Mouse (Mus musculus) MEL (cell line): ENCODE data around the gene Eif2s2.

ENCODE experiments used
- CHD2 ChIP-seq: IDR thresholded peaks from 2 replicates; pipeline ENCODE4 v1.6.1; 2011; ENCODE audit warnings: low read length, improper control_type of control experiment
- CTCF ChIP-seq, 3 experiments: IDR thresholded peaks in 2 of 3; conservative IDR thresholded peaks in 1 of 3; 2 replicates each; pipeline ENCODE4 v1.5.1; 2011 to 2012; ENCODE audit warnings: low read length in 3 of 3, low read depth in 2 of 3, mild to moderate bottlenecking in 2 of 3, improper control_type of control experiment in 1 of 3, inconsistent platforms in 1 of 3, mixed read lengths in 1 of 3, moderate library complexity in 1 of 3; ENCODE audit not compliant: control insufficient read depth in 1 of 3, insufficient read depth in 1 of 3, poor library complexity in 1 of 3, severe bottlenecking in 1 of 3
- GABPA ChIP-seq: IDR thresholded peaks from 2 replicates; pipeline ENCODE4 v1.6.1; 2012; ENCODE audit warnings: low read depth, mild to moderate bottlenecking, inconsistent platforms, low read length, improper control_type of control experiment, moderate library complexity
- POLR2A ChIP-seq, 2 experiments: IDR thresholded peaks; 2 replicates each; pipeline ENCODE4 v1.6.1; 2011 to 2012; ENCODE audit warnings: low read length in 2 of 2, mild to moderate bottlenecking in 2 of 2, control low read depth in 1 of 2, improper control_type of control experiment in 1 of 2, low read depth in 1 of 2, moderate library complexity in 1 of 2; ENCODE audit not compliant: control insufficient read depth in 1 of 2, insufficient read depth in 1 of 2, poor library complexity in 1 of 2
- POLR2AphosphoS2 ChIP-seq: IDR thresholded peaks from 2 replicates; pipeline ENCODE4 v1.6.1; 2011; ENCODE audit warnings: low read length, improper control_type of control experiment
- POLR2AphosphoS5 ChIP-seq: IDR thresholded peaks from 2 replicates; pipeline ENCODE4 v1.6.1; 2012; ENCODE audit warnings: low read depth, borderline replicate concordance, mild to moderate bottlenecking, inconsistent platforms, low read length, moderate library complexity, mixed read lengths
- RCOR1 ChIP-seq: IDR thresholded peaks from 2 replicates; pipeline ENCODE4 v1.6.1; 2012; ENCODE audit warnings: low read depth, mild to moderate bottlenecking, inconsistent platforms, low read length, improper control_type of control experiment
- ZC3H11A ChIP-seq: IDR thresholded peaks from 2 replicates; pipeline ENCODE4 v1.6.1; 2012; ENCODE audit warnings: low read depth, mild to moderate bottlenecking, inconsistent platforms, low read length, improper control_type of control experiment

DNA sequence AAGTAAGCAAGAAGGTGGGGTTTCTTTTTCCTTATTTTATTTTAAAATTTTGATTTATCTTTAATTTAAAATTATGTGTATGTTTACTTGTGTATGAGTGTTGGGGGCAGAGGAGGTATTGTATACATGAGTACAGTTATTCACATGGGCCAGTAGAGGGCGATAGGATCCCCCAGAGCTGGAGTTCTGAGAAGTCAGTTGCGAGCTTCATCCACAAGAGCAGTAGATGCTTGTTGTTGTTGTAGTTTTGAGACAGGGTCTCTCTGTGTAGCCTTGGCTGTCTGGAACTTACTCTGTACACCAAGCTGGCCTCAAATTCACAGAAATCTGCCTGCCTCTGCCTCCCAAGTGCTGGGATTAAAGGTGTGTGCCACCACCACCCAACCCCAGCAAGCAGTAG is 23.8 kb upstream of the Eif2s2 start:
- TF ChIP-seq POLR2AphosphoS2: no peak
- TF ChIP-seq POLR2AphosphoS5: no peak
- TF ChIP-seq ZC3H11A: peak; percentile 27; the same call in 1 of the 2 replicates
- TF ChIP-seq POLR2A (IDR thresholded peaks at IDR 0.05; ENCODE audit: control insufficient read depth in 1 of 2, insufficient read depth in 1 of 2, low read depth in 1 of 2, low read length in 2 of 2, poor library complexity in 1 of 2): no peak
- peak; percentile 69 to 79 (median 70) for TF ChIP-seq CTCF (IDR thresholded peaks at IDR 0.05 in 2 of 3, conservative IDR thresholded peaks at IDR 0.05 in 1 of 3; ENCODE audit: control insufficient read depth in 1 of 3, insufficient read depth in 1 of 3, low read depth in 2 of 3, low read length in 3 of 3, poor library complexity in 1 of 3, severe bottlenecking in 1 of 3)
- no peak for TF ChIP-seq RCOR1
- no peak for TF ChIP-seq CHD2
- no peak for TF ChIP-seq GABPA
